ENCODE assay signal across 17 mouse cellular contexts in genomic region chr1:168924100-168924815, GRCm38 (mm10).
DNase-seq lines count a peak whose midpoint lies in the region; ATAC-seq and TF ChIP-seq lines count a peak whose summit lies in the region.
"Had no signal": no experiment of that assay in that cellular context is flagged by ENCODE, and none has a peak within 500 bp of the region (broad histone marks: within the 10 kb centered on the region; RNA-seq: fewer than 3 reads in every experiment).

No protein-coding gene starts in this region.

- no peak for ATAC-seq in forebrain, embryonic 13.5 days
- no peak for ATAC-seq in midbrain, embryonic 15.5 days (replicated peaks)
- ATAC-seq in hindbrain, postnatal 0 days = no peak
- ATAC-seq in liver, postnatal 0 days = no peak
- ATAC-seq: activated CD4-positive, CD25-positive, alpha-beta regulatory T cell, adult 4 months; intestine, postnatal 0 days had no signal

- no peaks in the 10 kb centered on the region for H3K27me3 ChIP-seq in forebrain, embryonic 10.5 days (ENCODE audit: poor library complexity, severe bottlenecking)
- no peaks in the 10 kb centered on the region for H3K27me3 ChIP-seq in forebrain, embryonic 13.5 days
- no peaks in the 10 kb centered on the region for H3K27me3 ChIP-seq in midbrain, embryonic 10.5 days (ENCODE audit: low read depth, poor library complexity, severe bottlenecking)
- H3K27me3 ChIP-seq in midbrain, embryonic 15.5 days (replicated peaks) = no peaks in the 10 kb centered on the region
- H3K27me3 ChIP-seq in hindbrain, postnatal 0 days (ENCODE audit: insufficient read depth, low read length) = no peaks in the 10 kb centered on the region
- no peaks in the 10 kb centered on the region for H3K27me3 ChIP-seq in liver, postnatal 0 days (ENCODE audit: insufficient read depth, low read length)
- H3K27me3 ChIP-seq: liver, embryonic 13.5 days; megakaryocyte, embryonic 14.5 days had no signal

- no peaks in the 10 kb centered on the region for H3K9me3 ChIP-seq in forebrain, embryonic 10.5 days
- no peaks in the 10 kb centered on the region for H3K9me3 ChIP-seq in forebrain, embryonic 13.5 days (replicated peaks)
- no peaks in the 10 kb centered on the region; the same call in 1 of the 2 replicates for H3K9me3 ChIP-seq in midbrain, embryonic 10.5 days (replicated peaks)
- no peaks in the 10 kb centered on the region for H3K9me3 ChIP-seq in midbrain, embryonic 15.5 days
- no peaks in the 10 kb centered on the region for H3K9me3 ChIP-seq in hindbrain, postnatal 0 days (ENCODE audit: low read length)
- H3K9me3 ChIP-seq in liver, postnatal 0 days (ENCODE audit: low read length) = no peaks in the 10 kb centered on the region
- H3K9me3 ChIP-seq: liver, embryonic 13.5 days; megakaryocyte, embryonic 14.5 days had no signal

- no peak overlapping the region for H3K4me2 ChIP-seq in forebrain, embryonic 13.5 days
- H3K4me2 ChIP-seq in midbrain, embryonic 15.5 days = no peak overlapping the region
- H3K4me2 ChIP-seq in hindbrain, postnatal 0 days (ENCODE audit: low read depth, low read length) = no peak overlapping the region
- H3K4me2 ChIP-seq in liver, postnatal 0 days (ENCODE audit: low read depth, low read length) = no peak overlapping the region
- H3K4me2 ChIP-seq: liver, embryonic 13.5 days had no signal

- H3K4me1 ChIP-seq in forebrain, embryonic 10.5 days = peaks cover 13% of the 10 kb centered on the region
- peaks cover 8% of the 10 kb centered on the region; the same call in 1 of the 2 replicates for H3K4me1 ChIP-seq in forebrain, embryonic 13.5 days
- peaks cover 17% of the 10 kb centered on the region for H3K4me1 ChIP-seq in midbrain, embryonic 10.5 days
- 0 out of 2 replicates have a peak, but pooled peaks cover 3% of the 10 kb centered on the region for H3K4me1 ChIP-seq in midbrain, embryonic 15.5 days
- no peaks in the 10 kb centered on the region for H3K4me1 ChIP-seq in hindbrain, postnatal 0 days (ENCODE audit: insufficient read depth, low read length)
- H3K4me1 ChIP-seq in liver, postnatal 0 days (ENCODE audit: insufficient read depth) = no peaks in the 10 kb centered on the region
- H3K4me1 ChIP-seq: liver, embryonic 13.5 days; megakaryocyte, embryonic 14.5 days had no signal

- no peak for DNase-seq in forebrain, embryonic 10.5 days (ENCODE audit: extremely low spot score, low spot score)
- peak; percentile 17 for DNase-seq in midbrain, embryonic 10.5 days (ENCODE audit: low spot score)
- DNase-seq in hindbrain, postnatal 0 days (ENCODE audit: low spot score) = peak; percentile 51
- DNase-seq in liver, postnatal 0 days = no peak
- no peak for DNase-seq in left cerebral cortex, postnatal 25 days (ENCODE audit: low spot score in 2 of 2)
- DNase-seq: gastrocnemius, adult 2 months; heart, postnatal 10 days; kidney, postnatal 25 days; layer of hippocampus, adult 9-11 months; liver, embryonic 13.5 days; lung, postnatal 10 days; thymus, postnatal 36 days had no signal

- H3K36me3 ChIP-seq in forebrain, embryonic 10.5 days (replicated peaks) = no peaks in the 10 kb centered on the region
- H3K36me3 ChIP-seq in forebrain, embryonic 13.5 days (ENCODE audit: poor library complexity, severe bottlenecking) = no peaks in the 10 kb centered on the region
- H3K36me3 ChIP-seq in midbrain, embryonic 10.5 days = no peaks in the 10 kb centered on the region
- no peaks in the 10 kb centered on the region for H3K36me3 ChIP-seq in midbrain, embryonic 15.5 days (replicated peaks)
- H3K36me3 ChIP-seq in hindbrain, postnatal 0 days (ENCODE audit: insufficient read depth, low read length) = no peaks in the 10 kb centered on the region
- H3K36me3 ChIP-seq in liver, postnatal 0 days (replicated peaks; ENCODE audit: insufficient read depth, low read length) = no peaks in the 10 kb centered on the region
- H3K36me3 ChIP-seq: liver, embryonic 13.5 days had no signal

- intact Hi-C loops in left cerebral cortex, postnatal 25 days (cut with DNase I) = no loop called here

- H3K27ac ChIP-seq in forebrain, embryonic 10.5 days = peak overlapping the region; percentile 30
- no peak overlapping the region for H3K27ac ChIP-seq in forebrain, embryonic 13.5 days
- peak overlapping the region; percentile 79 for H3K27ac ChIP-seq in midbrain, embryonic 10.5 days (replicated peaks)
- H3K27ac ChIP-seq in midbrain, embryonic 15.5 days = no peak overlapping the region
- no peak overlapping the region for H3K27ac ChIP-seq in hindbrain, postnatal 0 days
- no peak overlapping the region for H3K27ac ChIP-seq in liver, postnatal 0 days (ENCODE audit: low read depth)
- H3K27ac ChIP-seq: gastrocnemius, adult 2 months; liver, embryonic 13.5 days had no signal

- H3K9ac ChIP-seq in forebrain, embryonic 13.5 days = no peak overlapping the region
- no peak overlapping the region for H3K9ac ChIP-seq in midbrain, embryonic 15.5 days
- no peak overlapping the region for H3K9ac ChIP-seq in hindbrain, postnatal 0 days (replicated peaks; ENCODE audit: low read length)
- no peak overlapping the region for H3K9ac ChIP-seq in liver, postnatal 0 days (replicated peaks)
- H3K9ac ChIP-seq: liver, embryonic 13.5 days had no signal

- no peak for TF ChIP-seq CTCF in hindbrain, postnatal 0 days (IDR thresholded peaks at IDR 0.05; ENCODE audit: low read depth)
- no peak for TF ChIP-seq CTCF in liver, postnatal 0 days (IDR thresholded peaks at IDR 0.05; ENCODE audit: low read depth)

- 50% methylated on average over 5 of the region's 5 CpGs for WGBS in forebrain, embryonic 10.5 days
- 26% methylated on average over 5 of the region's 5 CpGs for WGBS in forebrain, embryonic 13.5 days
- WGBS in midbrain, embryonic 10.5 days = 46% methylated on average over 5 of the region's 5 CpGs
- WGBS in midbrain, embryonic 15.5 days = 21% methylated on average over 5 of the region's 5 CpGs
- WGBS in hindbrain, postnatal 0 days = 26% methylated on average over 5 of the region's 5 CpGs
- WGBS in liver, postnatal 0 days (ENCODE audit: insufficient replicate concordance) = 70% methylated on average over 5 of the region's 5 CpGs

- no peak overlapping the region for H3K4me3 ChIP-seq in forebrain, embryonic 10.5 days
- H3K4me3 ChIP-seq in forebrain, embryonic 13.5 days = no peak overlapping the region
- no peak overlapping the region for H3K4me3 ChIP-seq in midbrain, embryonic 10.5 days
- no peak overlapping the region for H3K4me3 ChIP-seq in midbrain, embryonic 15.5 days
- no peak overlapping the region for H3K4me3 ChIP-seq in hindbrain, postnatal 0 days (ENCODE audit: low read length)
- H3K4me3 ChIP-seq in liver, postnatal 0 days (ENCODE audit: low read depth, low read length) = no peak overlapping the region
- H3K4me3 ChIP-seq: gastrocnemius, adult 2 months; liver, embryonic 13.5 days; megakaryocyte, embryonic 14.5 days had no signal

- no peak for TF ChIP-seq EP300 in liver, postnatal 0 days (IDR thresholded peaks at IDR 0.05; ENCODE audit: low read depth)

Comparison
In these comparisons a context has a peak if more than half of its experiments do, and no peak if none do; other contexts are left out.
1. H3K27ac ChIP-seq: peak in forebrain, embryonic 10.5 days (single experiment) and midbrain, embryonic 10.5 days (single experiment); none in forebrain, embryonic 13.5 days (single experiment), midbrain, embryonic 15.5 days (single experiment), hindbrain, postnatal 0 days (single experiment) and liver, postnatal 0 days (single experiment).
2. DNase-seq: peak in midbrain, embryonic 10.5 days (single experiment) and hindbrain, postnatal 0 days (single experiment); none in forebrain, embryonic 10.5 days (single experiment), liver, postnatal 0 days (single experiment) and left cerebral cortex, postnatal 25 days (0 of 2).